Mouse (Mus musculus): ENCODE data around the gene Slc6a12.

Slc6a12 gene

DNA sequence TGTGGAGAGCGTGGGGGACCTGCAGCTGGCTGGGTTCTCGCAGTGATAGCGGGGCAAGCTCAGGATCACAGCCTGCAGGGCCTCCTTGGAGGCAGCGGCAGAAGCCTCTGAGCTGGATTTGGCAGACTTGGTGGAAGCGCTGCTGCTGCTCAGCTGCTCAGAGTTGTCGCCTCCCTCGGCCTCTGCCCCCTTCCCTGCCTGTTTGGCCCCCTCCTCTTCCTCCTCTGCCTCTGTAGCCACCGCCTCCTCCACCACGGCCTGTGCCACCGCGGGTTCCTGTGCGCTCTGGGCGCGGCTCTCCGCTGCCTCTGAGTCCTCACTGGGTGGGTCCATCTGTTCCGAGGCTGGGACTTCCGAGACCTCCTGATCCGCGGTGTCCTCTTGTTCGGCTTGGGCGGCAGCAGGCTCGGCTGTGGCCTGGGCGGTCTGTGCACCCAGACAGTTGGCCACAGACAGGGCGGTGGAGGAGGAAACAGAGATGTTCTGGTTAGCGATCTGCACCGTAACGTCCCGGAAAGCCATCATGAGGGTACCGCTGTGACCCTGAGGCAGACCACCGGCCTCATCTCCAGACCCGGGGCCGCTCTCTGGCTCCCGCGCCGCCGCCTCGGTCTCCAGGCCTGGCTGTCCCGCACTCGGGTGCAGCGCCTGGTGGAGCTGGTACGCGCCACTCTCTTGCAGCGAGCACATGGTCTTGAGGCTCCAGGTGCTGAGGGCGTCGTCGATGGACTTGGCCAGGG lies 69.9 kb downstream of the Slc6a12 start:
- DNase-seq (ENCODE audit: low read depth), result no peak

All from naive thymus-derived CD4-positive, alpha-beta T cell, adult 2 months (primary cell).